Mouse (Mus musculus) midbrain, embryonic 13.5 days (tissue): ENCODE results near the gene Flrt3. TPM values are rescaled to one million over a fixed set of nuclear protein-coding genes. Genes with fewer than 3 reads are reported as not detected.
A peak's percentile ranks its signal among the peaks of the same experiment; 100 is the strongest.

ENCODE experiments used
- ATAC-seq: fragments of 200-750 bp; cut with Nextera tagmentation; 2 replicates; pipeline ENCODE4 v1.8.0; 2017; ENCODE audit warnings: mild to moderate bottlenecking, moderate TSS enrichment, moderate library complexity
- H3K27ac ChIP-seq: fragments of 300-500 bp; sonication (generic); 2 replicates; pipeline ENCODE4 v1.5.1; 2015; ENCODE audit warnings: inconsistent platforms, mild to moderate bottlenecking, moderate library complexity
- H3K27me3 ChIP-seq: fragments of 300-500 bp; sonication (generic); 2 replicates; pipeline ENCODE4 v1.6.1; 2015; ENCODE audit warnings: mild to moderate bottlenecking, inconsistent platforms
- H3K36me3 ChIP-seq: fragments of 300-500 bp; sonication (generic); 2 replicates; pipeline ENCODE4 v1.6.1; 2015; ENCODE audit warnings: mild to moderate bottlenecking, inconsistent platforms
- H3K4me1 ChIP-seq: fragments of 300-500 bp; sonication (generic); replicated peaks from 2 replicates; pipeline ENCODE4 v1.6.1; 2015; ENCODE audit warnings: inconsistent platforms
- H3K4me2 ChIP-seq: fragments of 300-500 bp; sonication (generic); replicated peaks from 2 replicates; pipeline ENCODE4 v1.6.1; 2015; ENCODE audit warnings: moderate library complexity, mild to moderate bottlenecking, inconsistent platforms
- H3K4me3 ChIP-seq: fragments of 300-500 bp; sonication (generic); replicated peaks from 2 replicates; pipeline ENCODE4 v1.5.1; 2015; ENCODE audit warnings: mild to moderate bottlenecking, inconsistent platforms
- H3K9ac ChIP-seq: fragments of 300-500 bp; sonication (generic); replicated peaks from 2 replicates; pipeline ENCODE4 v1.6.1; 2015; ENCODE audit warnings: mild to moderate bottlenecking, inconsistent platforms
- H3K9me3 ChIP-seq: fragments of 300-500 bp; sonication (generic); 2 replicates; pipeline ENCODE4 v1.6.1; 2016; ENCODE audit warnings: mild to moderate bottlenecking, inconsistent platforms
- WGBS: fragments of 180-500 bp; shearing (Covaris S2); methylation state at CpG from one replicate; pipeline ENCODE4 v1.1.7; 2015; 5-methylcytosine and 5-hydroxymethylcytosine counted together
- polyA plus RNA-seq: library from polyadenylated mRNA; unstranded; fragments of >200 nt; fragmentation: Nextera tagmentation; extraction: Ambion mirVana; gene quantifications from 2 replicates; pipeline ENCODE4 v1.2.1, GENCODE M21; 2015

Gene Flrt3
- polyA plus RNA-seq, 1 experiment from 2014 or later, result 62.3 TPM

DNA sequence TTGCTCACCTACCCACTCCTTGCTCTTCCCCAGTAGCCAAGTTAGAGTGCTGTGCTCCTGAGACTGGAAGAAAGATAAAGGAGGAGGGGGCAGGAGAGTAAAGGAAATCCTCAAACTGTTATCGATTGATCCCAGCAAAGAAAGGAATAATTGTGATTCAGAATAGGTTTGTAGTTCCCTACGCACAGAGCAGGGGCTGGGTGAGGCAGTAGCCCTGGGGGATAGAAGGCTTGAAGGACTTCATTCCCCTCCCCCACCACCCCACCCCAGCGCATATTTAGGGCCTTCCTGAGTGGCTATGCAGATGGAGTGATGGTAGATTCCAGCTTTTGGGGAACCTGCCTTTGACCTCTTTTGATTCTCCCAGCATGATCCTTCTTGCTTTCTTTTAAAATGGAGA is 5.5 kb upstream of the Flrt3 start:
- Histone ChIP-seq H3K4me2 (no peak overlapping the region), H3K27me3 (no peaks in the 10 kb centered on the region), H3K27ac (no peak overlapping the region), H3K9ac (no peak overlapping the region), H3K4me3 (no peak overlapping the region), H3K4me1 (0 out of 2 replicates have a peak, but pooled peaks cover 3% of the 10 kb centered on the region), H3K9me3 (no peaks in the 10 kb centered on the region), H3K36me3 (no peaks in the 10 kb centered on the region)
- no peak for ATAC-seq
- 16% methylated on average over 3 of the region's 3 CpGs for WGBS

DNA sequence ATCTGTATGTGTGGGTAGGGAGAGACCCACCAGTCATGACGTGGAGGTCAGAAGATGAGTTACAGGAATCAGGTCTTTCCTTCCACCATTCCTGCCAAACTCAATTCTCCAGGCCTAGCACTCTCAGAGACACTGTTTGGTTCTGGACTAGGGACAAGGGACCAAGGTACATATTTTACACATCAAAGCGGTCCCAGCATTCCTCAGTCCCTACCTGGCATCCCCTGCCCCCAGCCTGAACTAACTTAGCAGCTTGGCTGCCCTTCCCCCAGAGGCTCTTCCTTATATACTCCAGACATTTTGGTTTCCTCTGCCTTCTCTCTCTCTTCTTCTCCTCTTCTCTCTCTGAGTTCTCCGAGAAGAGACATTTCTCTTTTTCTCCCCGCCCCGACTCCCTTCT is 2.2 kb upstream of the Flrt3 start:
- WGBS, result 85% methylated on average over 5 of the region's 5 CpGs
- Histone ChIP-seq H3K4me1 (0 out of 2 replicates have a peak, but pooled peaks cover 3% of the 10 kb centered on the region), H3K4me3 (no peak overlapping the region), H3K27ac (no peak overlapping the region), H3K9me3 (no peaks in the 10 kb centered on the region), H3K36me3 (no peaks in the 10 kb centered on the region), H3K9ac (no peak overlapping the region), H3K4me2 (no peak overlapping the region), H3K27me3 (no peaks in the 10 kb centered on the region)
- no peak for ATAC-seq

GRCm38 (mm10) chr2:140670457-140670856 is 812 bp downstream of the Flrt3 start:
- ATAC-seq, result peak; percentile 37
- WGBS, result under 1% methylated on average over 12 of the region's 12 CpGs
- no peaks in the 10 kb centered on the region for H3K27me3 ChIP-seq

GRCm38 (mm10) chr2:140669786-140670185 is 1.5 kb downstream of the Flrt3 start:
- no peaks in the 10 kb centered on the region for H3K27me3 ChIP-seq
- no peak for ATAC-seq
- 10% methylated on average over 2 of the region's 2 CpGs for WGBS
- H3K4me3 ChIP-seq, result peak overlapping the region; percentile 72
- peak overlapping the region; percentile 64 for H3K4me2 ChIP-seq
- peaks cover 25% of the 10 kb centered on the region for H3K4me1 ChIP-seq
- H3K9ac ChIP-seq, result peak overlapping the region; percentile 86
- H3K27ac ChIP-seq, result peak overlapping the region; percentile 69
- no peaks in the 10 kb centered on the region for H3K36me3 ChIP-seq
- no peaks in the 10 kb centered on the region for H3K9me3 ChIP-seq

More at GRCm38 (mm10) chr2:140670457-140670856, 812 bp downstream of the Flrt3 start:
- H3K4me1 ChIP-seq, result peaks cover 19% of the 10 kb centered on the region
- no peaks in the 10 kb centered on the region for H3K9me3 ChIP-seq
- peak overlapping the region; percentile 64 for H3K4me2 ChIP-seq
- no peaks in the 10 kb centered on the region for H3K36me3 ChIP-seq
- peak overlapping the region; percentile 86 for H3K9ac ChIP-seq
- peak overlapping the region; percentile 72 for H3K4me3 ChIP-seq
- H3K27ac ChIP-seq, result peak overlapping the region; percentile 92

GRCm38 (mm10) chr2:140669081-140669480 is 2.2 kb downstream of the Flrt3 start:
- Histone ChIP-seq H3K27me3 (no peaks in the 10 kb centered on the region), H3K9me3 (no peaks in the 10 kb centered on the region), H3K4me1 (peaks cover 32% of the 10 kb centered on the region), H3K27ac (peak overlapping the region; percentile 83), H3K36me3 (no peaks in the 10 kb centered on the region), H3K4me2 (peak overlapping the region; percentile 66), H3K9ac (peak overlapping the region; percentile 63), H3K4me3 (peak overlapping the region; percentile 72)
- 3% methylated on average over 2 of the region's 2 CpGs for WGBS
- ATAC-seq, result no peak

GRCm38 (mm10) chr2:140668311-140668710 is 3.0 kb downstream of the Flrt3 start:
- H3K27me3 ChIP-seq, result no peaks in the 10 kb centered on the region
- no peaks in the 10 kb centered on the region for H3K9me3 ChIP-seq
- peak; percentile 66 for ATAC-seq

GRCm38 (mm10) chr2:140667261-140668047 is 3.8 kb downstream of the Flrt3 start:
- ATAC-seq, result no peak
- Histone ChIP-seq H3K4me3 (peak overlapping the region; percentile 72), H3K27me3 (no peaks in the 10 kb centered on the region), H3K9ac (peak overlapping the region; percentile 63), H3K27ac (peak overlapping the region; percentile 40; the same call in 1 of the 2 replicates), H3K4me2 (peak overlapping the region; percentile 66), H3K4me1 (peaks cover 42% of the 10 kb centered on the region), H3K9me3 (no peaks in the 10 kb centered on the region), H3K36me3 (peaks cover 6% of the 10 kb centered on the region; the same call in 1 of the 2 replicates)
- 9% methylated on average over 13 of the region's 13 CpGs for WGBS

More at GRCm38 (mm10) chr2:140668311-140668710, 3.0 kb downstream of the Flrt3 start:
- Histone ChIP-seq H3K36me3 (no peaks in the 10 kb centered on the region), H3K4me2 (peak overlapping the region; percentile 66), H3K9ac (peak overlapping the region; percentile 63), H3K4me3 (peak overlapping the region; percentile 72), H3K4me1 (peaks cover 38% of the 10 kb centered on the region), H3K27ac (peak overlapping the region; percentile 83)
- WGBS, result 0% methylated on average over 8 of the region's 8 CpGs

- no peak for ATAC-seq
- 0 out of 2 replicates have a peak overlapping the region, but pooled peaks have one; percentile 25 for H3K27ac ChIP-seq
- H3K4me3 ChIP-seq, result peak overlapping the region; percentile 72
- no peaks in the 10 kb centered on the region for H3K9me3 ChIP-seq
- WGBS, result 13% methylated on average over 7 of the region's 7 CpGs
- peaks cover 42% of the 10 kb centered on the region for H3K4me1 ChIP-seq
- H3K36me3 ChIP-seq, result peaks cover 6% of the 10 kb centered on the region; the same call in 1 of the 2 replicates
- peak overlapping the region; percentile 63 for H3K9ac ChIP-seq
- H3K27me3 ChIP-seq, result no peaks in the 10 kb centered on the region
- peak overlapping the region; percentile 66 for H3K4me2 ChIP-seq
Measured at GRCm38 (mm10) chr2:140666846-140667245, 4.4 kb downstream of the Flrt3 start.

GRCm38 (mm10) chr2:140664381-140664780 is 6.9 kb downstream of the Flrt3 start:
- ATAC-seq, result no peak
- no peaks in the 10 kb centered on the region for H3K27me3 ChIP-seq
- no peak overlapping the region for H3K4me2 ChIP-seq
- no peak overlapping the region for H3K27ac ChIP-seq
- peaks cover 28% of the 10 kb centered on the region for H3K36me3 ChIP-seq
- no peaks in the 10 kb centered on the region for H3K9me3 ChIP-seq
- H3K9ac ChIP-seq, result no peak overlapping the region
- peaks cover 42% of the 10 kb centered on the region for H3K4me1 ChIP-seq
- no peak overlapping the region for H3K4me3 ChIP-seq
- 91% methylated on average over 4 of the region's 4 CpGs for WGBS

GRCm38 (mm10) chr2:140662673-140663072 is 8.6 kb downstream of the Flrt3 start:
- 86% methylated on average over 5 of the region's 5 CpGs for WGBS
- peaks cover 39% of the 10 kb centered on the region for H3K4me1 ChIP-seq
- H3K27ac ChIP-seq, result no peak overlapping the region
- H3K36me3 ChIP-seq, result peaks cover 32% of the 10 kb centered on the region
- H3K4me2 ChIP-seq, result no peak overlapping the region
- H3K27me3 ChIP-seq, result no peaks in the 10 kb centered on the region
- no peaks in the 10 kb centered on the region for H3K9me3 ChIP-seq
- ATAC-seq, result no peak
- no peak overlapping the region for H3K9ac ChIP-seq
- no peak overlapping the region for H3K4me3 ChIP-seq

DNA sequence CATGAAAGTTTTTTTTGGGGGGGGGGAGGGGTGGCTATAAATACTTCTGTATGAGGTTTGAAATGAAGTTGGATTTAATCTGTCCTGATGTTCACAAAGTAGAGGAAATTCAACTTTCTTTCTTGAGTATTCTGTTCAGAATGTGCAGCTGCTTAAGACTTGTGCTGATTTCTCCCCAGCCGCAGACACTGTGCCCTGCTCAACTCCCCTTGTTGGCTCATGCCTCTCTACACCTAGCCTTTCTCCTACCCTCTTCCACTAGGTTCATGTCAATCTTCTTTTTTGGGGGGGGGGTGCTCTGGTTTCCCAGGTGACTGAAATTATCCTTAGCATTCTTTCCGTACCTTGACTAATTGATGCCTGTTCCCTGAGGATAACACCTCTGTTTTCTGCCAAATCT is 17.3 kb downstream of the Flrt3 start:
- 16% methylated on average over 2 of the region's 2 CpGs for WGBS
- H3K4me3 ChIP-seq, result no peak overlapping the region
- peaks cover 6% of the 10 kb centered on the region for H3K36me3 ChIP-seq
- no peak overlapping the region for H3K4me2 ChIP-seq
- peaks cover 21% of the 10 kb centered on the region for H3K4me1 ChIP-seq
- ATAC-seq, result peak; percentile 76
- peaks cover 5% of the 10 kb centered on the region; the same call in 1 of the 2 replicates for H3K27me3 ChIP-seq
- no peaks in the 10 kb centered on the region for H3K9me3 ChIP-seq
- no peak overlapping the region for H3K27ac ChIP-seq
- no peak overlapping the region for H3K9ac ChIP-seq

GRCm38 (mm10) chr2:140653481-140653880 is 17.8 kb downstream of the Flrt3 start:
- peak; percentile 92 for ATAC-seq
- H3K27me3 ChIP-seq, result peaks cover 8% of the 10 kb centered on the region; the same call in 1 of the 2 replicates
- 0 out of 2 replicates have a peak, but pooled peaks cover 4% of the 10 kb centered on the region for H3K36me3 ChIP-seq
- no peak overlapping the region for H3K27ac ChIP-seq
- H3K4me3 ChIP-seq, result no peak overlapping the region
- no peak overlapping the region for H3K4me2 ChIP-seq
- no peaks in the 10 kb centered on the region for H3K9me3 ChIP-seq
- H3K9ac ChIP-seq, result no peak overlapping the region
- H3K4me1 ChIP-seq, result peaks cover 25% of the 10 kb centered on the region
